In genomic region chr4:102480830-102481484, GRCm38 (mm10) we compare ENCODE assay signal across 11 mouse cellular contexts.
DNase-seq lines count a peak whose midpoint lies in the region; ATAC-seq and TF ChIP-seq lines count a peak whose summit lies in the region.
"Had no signal": no experiment of that assay in that cellular context is flagged by ENCODE, and none has a peak within 500 bp of the region (broad histone marks: within the 10 kb centered on the region; RNA-seq: fewer than 3 reads in every experiment).

No protein-coding gene starts in this region.

- no peak overlapping the region for H3K9ac ChIP-seq in heart, postnatal 0 days (replicated peaks; ENCODE audit: low read depth, low read length)
- no peak overlapping the region for H3K9ac ChIP-seq in embryonic facial prominence, embryonic 11.5 days (replicated peaks; ENCODE audit: low read length)
- H3K9ac ChIP-seq in neural tube, embryonic 14.5 days (replicated peaks; ENCODE audit: low read depth, low read length): no peak overlapping the region
- H3K9ac ChIP-seq: limb, embryonic 13.5 days had no signal

- H3K27ac ChIP-seq in heart, postnatal 0 days (ENCODE audit: low read depth): no peak overlapping the region
- no peak overlapping the region for H3K27ac ChIP-seq in embryonic facial prominence, embryonic 11.5 days (replicated peaks; ENCODE audit: low read depth, low read length)
- no peak overlapping the region for H3K27ac ChIP-seq in neural tube, embryonic 14.5 days (ENCODE audit: low read depth, low read length)
- H3K27ac ChIP-seq: limb, embryonic 13.5 days had no signal

- H3K36me3 ChIP-seq in heart, postnatal 0 days (replicated peaks; ENCODE audit: control insufficient read depth, insufficient read depth, low read length): no peaks in the 10 kb centered on the region
- no peaks in the 10 kb centered on the region for H3K36me3 ChIP-seq in embryonic facial prominence, embryonic 11.5 days (replicated peaks; ENCODE audit: control insufficient read depth, insufficient read depth, low read depth, low read length)
- no peaks in the 10 kb centered on the region for H3K36me3 ChIP-seq in neural tube, embryonic 14.5 days (ENCODE audit: control insufficient read depth, insufficient read depth, low read length)
- H3K36me3 ChIP-seq: G1E; limb, embryonic 13.5 days had no signal

- H3K4me1 ChIP-seq in heart, postnatal 0 days (ENCODE audit: control insufficient read depth, insufficient read depth): peaks cover 7% of the 10 kb centered on the region; the same call in 1 of the 2 replicates
- H3K4me1 ChIP-seq in embryonic facial prominence, embryonic 11.5 days (ENCODE audit: control insufficient read depth, insufficient read depth, low read length): no peaks in the 10 kb centered on the region
- no peaks in the 10 kb centered on the region for H3K4me1 ChIP-seq in neural tube, embryonic 14.5 days (ENCODE audit: control insufficient read depth, insufficient read depth, low read length)
- H3K4me1 ChIP-seq: limb, embryonic 13.5 days had no signal

- H3K9me3 ChIP-seq in heart, postnatal 0 days (replicated peaks; ENCODE audit: control insufficient read depth, low read length): no peaks in the 10 kb centered on the region
- no peaks in the 10 kb centered on the region for H3K9me3 ChIP-seq in embryonic facial prominence, embryonic 11.5 days (replicated peaks; ENCODE audit: control insufficient read depth, low read length)
- H3K9me3 ChIP-seq in neural tube, embryonic 14.5 days (ENCODE audit: control insufficient read depth, low read length): no peaks in the 10 kb centered on the region
- H3K9me3 ChIP-seq: limb, embryonic 13.5 days had no signal

- no peak overlapping the region for H3K4me3 ChIP-seq in heart, postnatal 0 days (ENCODE audit: low read depth, low read length)
- no peak overlapping the region for H3K4me3 ChIP-seq in embryonic facial prominence, embryonic 11.5 days (ENCODE audit: low read depth, low read length)
- H3K4me3 ChIP-seq in neural tube, embryonic 14.5 days (ENCODE audit: low read depth, low read length): no peak overlapping the region
- H3K4me3 ChIP-seq: erythroblast, embryonic 14.5 days; limb, embryonic 13.5 days had no signal

- WGBS in heart, postnatal 0 days: 69% methylated on average over 6 of the region's 6 CpGs
- 62% methylated on average over 6 of the region's 6 CpGs for WGBS in embryonic facial prominence, embryonic 11.5 days
- WGBS in neural tube, embryonic 14.5 days: 30% methylated on average over 6 of the region's 6 CpGs

- peak; percentile 80 for DNase-seq in heart, postnatal 0 days (ENCODE audit: low spot score)
- DNase-seq in heart, adult 9 months (ENCODE audit: low spot score in 2 of 2): no peak
- DNase-seq in adipocyte (ENCODE audit: low spot score): peak; percentile 25
- DNase-seq in embryonic facial prominence, embryonic 11.5 days (ENCODE audit: low spot score): peak; percentile 43
- DNase-seq in kidney, postnatal 4 days: peak; percentile 54 to 60
- no peak for DNase-seq in adrenal gland, postnatal 25 days
- no peak for DNase-seq in natural killer cell, adult 2 months (ENCODE audit: low spot score in 2 of 2)

- ATAC-seq in heart, postnatal 0 days (ENCODE audit: insufficient read depth, low read depth): peak; percentile 41; the same call in 1 of the 2 replicates
- no peak for ATAC-seq in embryonic facial prominence, embryonic 11.5 days (replicated peaks; ENCODE audit: insufficient number of reproducible peaks, low FRiP score, low TSS enrichment, low read depth)
- ATAC-seq in neural tube, embryonic 14.5 days (ENCODE audit: low read depth): peak; percentile 64; the same call in 1 of the 2 replicates

- H3K4me2 ChIP-seq in heart, postnatal 0 days (ENCODE audit: low read depth, low read length): no peak overlapping the region
- no peak overlapping the region for H3K4me2 ChIP-seq in embryonic facial prominence, embryonic 11.5 days (ENCODE audit: low read depth, low read length)
- no peak overlapping the region for H3K4me2 ChIP-seq in neural tube, embryonic 14.5 days (ENCODE audit: low read depth, low read length)
- H3K4me2 ChIP-seq: limb, embryonic 13.5 days had no signal

- TF ChIP-seq EP300 in heart, postnatal 0 days (IDR thresholded peaks at IDR 0.05; ENCODE audit: low read depth): no peak

- TF ChIP-seq CTCF in heart, postnatal 0 days (IDR thresholded peaks at IDR 0.05; ENCODE audit: low read depth): peak; percentile 83

- H3K27me3 ChIP-seq in heart, postnatal 0 days (ENCODE audit: control insufficient read depth, insufficient read depth, low read length): no peaks in the 10 kb centered on the region
- no peaks in the 10 kb centered on the region for H3K27me3 ChIP-seq in embryonic facial prominence, embryonic 11.5 days (ENCODE audit: control insufficient read depth, insufficient read depth, low read length)
- no peaks in the 10 kb centered on the region for H3K27me3 ChIP-seq in neural tube, embryonic 14.5 days (ENCODE audit: control insufficient read depth, insufficient read depth, low read length)

Comparison
In these comparisons a context has a peak if more than half of its experiments do, and no peak if none do; other contexts are left out.
1. DNase-seq: peak in heart, postnatal 0 days (single experiment), adipocyte (single experiment), embryonic facial prominence, embryonic 11.5 days (single experiment) and kidney, postnatal 4 days (2 of 2); none in heart, adult 9 months (0 of 2), adrenal gland, postnatal 25 days (single experiment) and natural killer cell, adult 2 months (0 of 2).